Mouse (Mus musculus) CD8-positive naive resting alpha-beta T cell, adult 2 months (primary cell): ENCODE measurements around the gene Nkrf.

Experiments used
- DNase-seq, 2 experiments: peaks; one replicate each; pipeline ENCODE4 v3.0.0; 2022; ENCODE audit warnings: low read depth in 2 of 2, low spot score in 2 of 2

Nkrf gene

GRCm38 (mm10) chrX:36863766-36864608 is 38.7 kb downstream of the Nkrf start:
- peak; percentile 62 to 76 for DNase-seq

GRCm38 (mm10) chrX:36852631-36853030 is 50.1 kb downstream of the Nkrf start:
- DNase-seq = no peak

GRCm38 (mm10) chrX:36847152-36847551 is 55.5 kb downstream of the Nkrf start:
- DNase-seq = no peak

- no peak for DNase-seq
Observed at GRCm38 (mm10) chrX:36843346-36843990, 59.2 kb downstream of the Nkrf start.

GRCm38 (mm10) chrX:36841698-36842097 is 61.0 kb downstream of the Nkrf start:
- no peak for DNase-seq

- DNase-seq = no peak
Observed at GRCm38 (mm10) chrX:36839391-36839790, 63.3 kb downstream of the Nkrf start.
